Mouse (Mus musculus) large intestine, adult 2 months (tissue): ENCODE measurements around the gene Gm11639. TPM values are rescaled to one million over a fixed set of nuclear protein-coding genes. Genes with fewer than 3 reads are reported as not detected.

Experiments used
- DNase-seq: peaks from one replicate; pipeline ENCODE4 v3.0.0-alpha.2; 2012; ENCODE audit warnings: low read depth, low spot score
- WGBS: fragments of 180-500 bp; shearing (Covaris S2); methylation state at CpG from one replicate; pipeline ENCODE4 v1.1.7; 2018; 5-methylcytosine and 5-hydroxymethylcytosine counted together
- polyA plus RNA-seq: library from polyadenylated mRNA; depleted of rRNA; stranded (reverse); fragments of >200 nt; gene quantifications from 2 replicates; pipeline ENCODE4 v1.2.3, GENCODE M21; 2012; rRNA removed

Gene Gm11639
- not detected in 2 replicates for polyA plus RNA-seq

GRCm38 (mm10) chr11:104685548-104685947 is at the start of gene Gm11639:
Gm11639 (plus strand) TSS chr11:104685707.
- WGBS, result 27% methylated on average over 23 of the region's 23 CpGs
- DNase-seq, result no peak

GRCm38 (mm10) chr11:104637010-104637409 is 48.5 kb upstream of the Gm11639 start:
- DNase-seq, result no peak
- WGBS, result 86% methylated on average over 14 of the region's 14 CpGs

GRCm38 (mm10) chr11:104638006-104638405 is 47.5 kb upstream of the Gm11639 start:
- 64% methylated on average over 5 of the region's 5 CpGs for WGBS
- DNase-seq, result no peak

- no peak for DNase-seq
- 50% methylated on average over 2 of the region's 2 CpGs for WGBS
Observed at GRCm38 (mm10) chr11:104638906-104639305, 46.6 kb upstream of the Gm11639 start.

- WGBS, result 83% methylated on average over 9 of the region's 9 CpGs
- DNase-seq, result no peak
Observed at GRCm38 (mm10) chr11:104639634-104640033, 45.9 kb upstream of the Gm11639 start.

GRCm38 (mm10) chr11:104640894-104641293 is 44.6 kb upstream of the Gm11639 start:
- 69% methylated on average over 10 of the region's 10 CpGs for WGBS
- DNase-seq, result no peak

- 80% methylated on average over 4 of the region's 4 CpGs for WGBS
- no peak for DNase-seq
Observed at GRCm38 (mm10) chr11:104643236-104643635, 42.3 kb upstream of the Gm11639 start.

GRCm38 (mm10) chr11:104645402-104645801 is 40.1 kb upstream of the Gm11639 start:
- 92% methylated on average over 6 of the region's 6 CpGs for WGBS

GRCm38 (mm10) chr11:104646173-104646572 is 39.3 kb upstream of the Gm11639 start:
- 58% methylated on average over 4 of the region's 4 CpGs for WGBS
- no peak for DNase-seq

More at GRCm38 (mm10) chr11:104645402-104645801, 40.1 kb upstream of the Gm11639 start:
- DNase-seq, result no peak

GRCm38 (mm10) chr11:104646611-104647010 is 38.9 kb upstream of the Gm11639 start:
- 77% methylated on average over 5 of the region's 5 CpGs for WGBS
- no peak for DNase-seq

- 68% methylated on average over 8 of the region's 8 CpGs for WGBS
- no peak for DNase-seq
Observed at GRCm38 (mm10) chr11:104647188-104647867, 38.2 kb upstream of the Gm11639 start.

GRCm38 (mm10) chr11:104648571-104648970 is 36.9 kb upstream of the Gm11639 start:
- 72% methylated on average over 3 of the region's 3 CpGs for WGBS
- no peak for DNase-seq

- WGBS, result 96% methylated on average over 4 of the region's 4 CpGs
- DNase-seq, result no peak
Observed at GRCm38 (mm10) chr11:104660599-104660998, 24.9 kb upstream of the Gm11639 start.

- WGBS, result 85% methylated on average over 5 of the region's 5 CpGs
- no peak for DNase-seq
Observed at GRCm38 (mm10) chr11:104661106-104661505, 24.4 kb upstream of the Gm11639 start.

- no peak for DNase-seq
- WGBS, result 75% methylated on average over 20 of the region's 20 CpGs
Observed at GRCm38 (mm10) chr11:104661531-104662205, 23.8 kb upstream of the Gm11639 start.

GRCm38 (mm10) chr11:104662573-104662972 is 22.9 kb upstream of the Gm11639 start:
- 78% methylated on average over 11 of the region's 11 CpGs for WGBS
- no peak for DNase-seq

- DNase-seq, result no peak
- 56% methylated on average over 6 of the region's 6 CpGs for WGBS
Observed at GRCm38 (mm10) chr11:104663241-104663877, 22.1 kb upstream of the Gm11639 start.

- DNase-seq, result no peak
- 21% methylated on average over 3 of the region's 3 CpGs for WGBS
Observed at GRCm38 (mm10) chr11:104663878-104664261, 21.6 kb upstream of the Gm11639 start.

- no peak for DNase-seq
Observed at GRCm38 (mm10) chr11:104664441-104664840, 21.1 kb upstream of the Gm11639 start.

GRCm38 (mm10) chr11:104667399-104667798 is 18.1 kb upstream of the Gm11639 start:
- 41% methylated on average over 5 of the region's 5 CpGs for WGBS
- DNase-seq, result no peak

- 53% methylated on average over 4 of the region's 4 CpGs for WGBS
- DNase-seq, result no peak
Observed at GRCm38 (mm10) chr11:104673412-104673811, 12.1 kb upstream of the Gm11639 start.
